Mouse (Mus musculus): Measurements from ENCODE around the gene Galm.

The Galm gene

DNA sequence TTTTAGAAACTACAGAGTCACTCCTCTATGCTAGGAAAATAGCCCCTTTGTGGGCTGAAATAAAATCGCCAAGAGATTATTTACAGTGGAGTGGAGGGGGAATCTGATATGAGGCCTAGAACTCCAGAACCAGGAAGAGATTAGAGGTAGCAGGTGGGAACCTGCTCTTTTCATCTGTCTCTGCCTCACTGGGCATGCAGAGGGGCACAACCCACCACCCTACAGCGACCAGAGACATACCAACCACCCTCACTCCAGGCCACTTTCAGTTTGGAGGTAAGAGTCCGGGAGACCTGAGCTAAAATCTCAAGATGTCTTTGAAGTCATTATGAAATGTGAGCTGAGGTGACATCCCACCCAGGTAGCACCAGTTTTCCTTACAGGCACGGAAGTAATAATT lies 2.1 kb downstream of the Galm start:
- no peak for DNase-seq (ENCODE audit: low spot score)

DNA sequence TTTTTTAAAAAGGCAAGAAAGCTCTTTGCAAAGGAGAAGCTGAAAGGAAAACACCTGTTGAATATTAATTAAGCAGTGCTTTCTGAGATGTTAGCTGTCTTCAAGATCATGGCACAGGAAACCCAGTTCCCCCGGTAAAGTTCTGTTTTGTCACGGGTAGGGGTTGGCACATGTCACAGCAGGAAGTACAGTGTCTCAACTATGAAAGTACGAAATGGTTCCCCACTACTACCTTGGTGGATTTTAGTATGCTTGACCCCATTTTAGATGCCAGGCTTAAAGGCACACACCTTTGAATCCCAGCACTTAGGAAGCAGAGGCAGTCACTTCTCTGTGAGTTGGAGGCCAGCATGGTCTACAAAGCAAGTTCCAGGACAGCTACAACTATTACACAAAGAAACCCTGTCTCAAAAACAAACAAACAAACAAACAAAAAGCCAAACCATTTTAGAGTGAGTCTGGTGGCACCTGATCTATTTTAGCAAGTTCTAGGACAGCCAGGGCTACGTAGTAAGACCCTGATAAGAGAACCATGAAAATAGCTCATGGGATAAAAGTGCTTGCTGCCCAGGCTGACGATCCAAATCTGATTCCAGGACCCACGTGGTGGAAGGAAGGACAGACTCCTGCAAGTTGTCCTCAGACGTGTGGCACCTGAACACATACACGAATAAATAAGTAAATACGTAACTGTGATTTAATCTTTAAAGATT lies 3.6 kb downstream of the Galm start:
- DNase-seq (ENCODE audit: low spot score): no peak

DNA sequence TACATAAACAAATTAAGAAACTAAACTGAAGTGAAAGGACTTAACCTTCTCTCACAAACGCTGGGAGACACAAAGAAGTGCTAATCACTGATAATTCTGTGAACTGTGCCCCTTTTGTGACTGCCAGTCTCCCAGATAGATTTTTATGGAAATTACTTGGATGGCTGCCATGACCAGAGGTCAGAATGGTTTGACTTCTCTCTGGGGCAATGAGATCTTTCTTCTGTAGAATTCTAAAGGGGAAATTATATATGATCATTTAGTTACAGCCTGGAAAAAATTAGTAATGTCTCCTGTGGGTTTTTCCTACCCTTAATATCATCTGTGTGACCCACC lies 4.1 kb downstream of the Galm start:
- DNase-seq (ENCODE audit: low spot score): no peak

DNA sequence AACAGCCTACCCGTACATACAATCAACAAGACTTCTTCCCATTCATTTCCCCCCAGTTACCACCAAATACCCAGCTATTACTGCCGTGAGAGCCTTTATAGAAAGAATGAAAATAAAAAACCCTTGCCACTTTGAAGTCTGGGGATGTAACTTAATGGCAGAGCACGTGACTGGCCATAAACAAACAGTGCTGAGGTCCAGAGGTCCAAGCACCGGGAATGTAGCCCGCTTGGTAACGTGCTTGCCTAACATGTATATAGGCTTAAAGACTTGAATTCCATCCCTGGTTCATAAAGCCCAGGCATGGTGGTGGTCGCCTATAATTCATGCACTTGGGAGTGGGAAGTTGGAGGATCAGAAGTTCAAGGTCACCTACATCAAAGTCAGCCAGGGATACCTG lies 4.6 kb downstream of the Galm start:
- DNase-seq (ENCODE audit: low spot score): no peak

DNA sequence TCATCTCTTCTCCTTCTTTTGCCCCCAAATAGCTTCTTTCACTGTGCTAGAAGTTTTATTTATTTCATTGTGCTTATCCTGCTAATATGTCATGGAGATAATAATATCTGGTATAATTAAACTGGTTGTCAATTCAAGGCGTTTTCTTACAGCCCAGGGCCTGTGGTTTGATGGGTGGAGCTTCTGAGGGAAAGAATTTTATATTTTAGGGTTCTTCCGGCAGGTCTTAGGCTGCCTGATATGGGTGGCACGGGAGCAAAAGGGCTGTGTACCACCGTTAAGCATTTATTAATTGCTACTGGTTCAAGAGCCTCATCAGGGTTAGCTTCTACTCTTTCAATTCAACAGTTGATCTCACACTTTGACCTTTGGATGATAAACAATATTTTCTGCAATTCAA lies 5.2 kb downstream of the Galm start:
- DNase-seq (ENCODE audit: low spot score): no peak

DNA sequence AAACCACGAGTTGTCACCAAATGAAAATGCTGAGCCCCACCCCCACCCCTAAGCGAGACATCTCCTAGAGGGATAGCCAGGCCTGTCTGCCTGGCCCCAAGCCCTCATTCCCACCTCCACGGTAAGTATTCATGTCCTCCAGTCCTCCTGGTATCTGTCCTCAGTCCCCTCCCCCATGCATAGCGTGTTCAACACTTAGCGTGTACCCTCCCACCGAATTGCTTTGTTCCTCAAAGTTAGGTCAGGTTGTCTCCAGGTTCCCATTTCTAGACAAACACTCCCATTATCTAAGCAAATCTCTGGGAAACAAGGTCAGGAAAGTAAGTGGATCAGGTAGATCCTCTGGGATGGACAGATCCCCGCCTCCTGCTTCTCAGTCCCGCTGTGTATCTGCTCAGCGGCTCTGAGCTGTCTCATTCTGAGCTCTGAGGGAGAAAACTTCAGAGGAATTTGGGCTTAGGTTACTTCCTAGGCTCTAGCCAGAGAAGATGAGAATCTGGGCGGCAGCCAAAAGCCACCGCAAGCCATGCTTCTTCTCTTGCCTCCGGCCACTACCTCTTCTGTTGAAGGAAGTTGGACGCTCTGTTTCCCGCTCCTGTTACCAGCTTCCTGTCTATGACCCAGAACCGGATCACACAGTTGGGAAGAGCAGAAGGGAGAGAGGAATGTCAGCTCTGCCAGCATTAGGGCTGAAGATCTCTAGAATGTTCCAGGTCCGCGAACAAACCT lies 11.3 kb downstream of the Galm start:
- no peak for DNase-seq (ENCODE audit: low spot score)

DNA sequence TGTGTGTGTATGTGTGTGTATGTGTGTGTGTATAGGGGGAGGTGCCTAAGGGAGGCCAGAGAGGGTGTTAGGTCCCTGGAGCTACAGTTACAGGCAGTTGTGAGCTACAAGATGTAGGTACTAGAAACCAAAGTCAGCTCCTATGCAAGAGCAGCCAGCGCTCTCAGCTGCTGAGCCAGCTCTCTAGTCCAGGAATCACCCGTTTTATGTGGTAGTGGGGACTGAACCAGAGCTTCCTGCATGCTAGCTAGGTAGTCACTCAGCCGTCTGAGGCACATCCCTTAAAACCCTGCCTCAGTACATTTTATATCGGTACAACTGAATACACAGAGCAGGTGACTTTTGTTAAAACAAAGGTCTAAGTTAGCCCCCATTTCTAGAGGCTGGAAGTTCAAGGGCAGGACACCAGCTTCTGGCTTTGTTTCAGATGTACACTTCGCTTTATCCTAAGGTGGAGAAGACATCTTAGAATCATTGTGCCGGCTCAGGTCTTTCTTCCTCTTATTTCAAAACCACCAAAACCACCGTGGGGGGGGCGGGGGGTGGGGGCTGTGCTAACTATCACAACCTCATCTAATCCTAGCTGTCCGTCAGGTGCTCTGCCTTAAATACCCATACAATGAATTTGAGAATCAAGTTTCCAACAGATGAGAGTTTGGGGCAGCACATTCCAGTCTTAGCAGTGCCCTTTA lies 12.6 kb downstream of the Galm start:
- DNase-seq (ENCODE audit: low spot score): no peak

DNA sequence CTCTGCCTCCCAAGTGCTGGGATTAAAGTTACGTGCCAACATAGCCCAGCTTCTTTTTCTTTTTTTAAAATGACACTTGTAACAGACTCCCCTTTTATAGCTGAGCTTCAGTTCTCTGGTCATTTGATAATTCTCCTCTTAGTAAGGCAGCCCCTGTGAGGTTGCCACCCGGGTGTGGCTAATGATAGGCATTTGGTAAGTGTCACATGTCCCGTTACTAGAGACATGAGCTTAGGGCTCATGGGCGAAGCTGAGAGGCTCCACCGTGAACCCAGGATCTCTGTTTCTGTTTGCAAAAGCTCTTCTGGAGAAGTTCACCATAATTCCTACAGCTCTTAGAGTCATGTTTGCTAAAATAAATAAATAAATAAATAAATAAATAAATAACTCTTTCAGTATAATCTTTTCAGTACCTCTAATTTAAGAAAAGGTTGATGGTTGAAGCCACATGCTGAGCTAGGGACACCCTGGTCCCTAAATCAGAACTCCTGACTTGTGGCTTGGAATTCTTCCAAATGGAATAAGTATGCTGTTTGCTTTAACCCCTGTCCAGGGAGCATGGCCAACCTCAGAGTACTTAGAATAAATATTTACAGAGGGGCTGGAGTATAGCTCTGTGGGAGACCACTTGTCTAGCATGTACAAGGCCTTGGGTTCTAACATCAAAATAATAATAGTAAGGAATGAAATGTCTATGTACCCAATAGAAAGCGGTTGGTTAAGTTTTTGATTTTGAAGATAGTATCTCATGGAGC lies 16.4 kb downstream of the Galm start:
- DNase-seq (ENCODE audit: low spot score): no peak

DNA sequence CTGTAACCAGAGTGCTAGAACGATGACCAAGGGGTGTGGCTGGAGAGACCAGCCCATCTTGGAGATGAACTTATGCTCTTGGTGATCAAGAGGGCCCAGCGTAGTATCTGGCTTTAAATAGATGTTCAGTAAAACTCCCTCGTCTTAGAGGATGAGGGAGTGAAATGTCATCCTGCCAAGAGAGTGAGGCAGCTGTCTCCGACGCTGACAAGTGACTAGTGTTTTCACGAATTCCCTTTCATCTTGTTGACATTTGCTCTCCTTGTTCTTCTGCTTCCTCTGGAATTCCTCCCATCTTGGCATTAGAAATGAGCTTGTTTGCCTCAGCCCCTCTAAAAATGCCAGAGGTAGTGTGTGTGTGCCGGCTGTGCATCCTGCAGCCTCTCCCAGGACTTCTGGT lies 17.9 kb downstream of the Galm start:
- DNase-seq (ENCODE audit: low spot score): no peak

DNA sequence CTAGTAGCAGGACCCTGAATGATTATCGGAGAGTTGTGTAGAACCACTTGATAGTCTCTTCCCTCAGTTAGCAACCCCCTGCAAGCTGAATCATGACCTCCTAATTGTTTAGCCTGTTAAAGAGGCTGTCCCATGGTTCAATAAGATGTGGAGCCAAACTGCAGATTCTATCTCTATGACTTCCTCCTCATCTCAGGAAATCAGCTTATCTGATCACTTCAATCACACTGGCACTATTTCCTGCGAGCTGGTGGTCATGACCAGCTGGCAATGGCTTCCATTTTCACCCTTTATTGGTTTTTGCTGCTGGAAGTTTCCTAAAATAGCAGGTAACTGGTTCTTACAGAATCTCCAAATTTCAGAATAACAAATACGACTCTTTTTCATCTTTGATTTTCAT lies 18.5 kb downstream of the Galm start:
- no peak for DNase-seq (ENCODE audit: low spot score)

DNA sequence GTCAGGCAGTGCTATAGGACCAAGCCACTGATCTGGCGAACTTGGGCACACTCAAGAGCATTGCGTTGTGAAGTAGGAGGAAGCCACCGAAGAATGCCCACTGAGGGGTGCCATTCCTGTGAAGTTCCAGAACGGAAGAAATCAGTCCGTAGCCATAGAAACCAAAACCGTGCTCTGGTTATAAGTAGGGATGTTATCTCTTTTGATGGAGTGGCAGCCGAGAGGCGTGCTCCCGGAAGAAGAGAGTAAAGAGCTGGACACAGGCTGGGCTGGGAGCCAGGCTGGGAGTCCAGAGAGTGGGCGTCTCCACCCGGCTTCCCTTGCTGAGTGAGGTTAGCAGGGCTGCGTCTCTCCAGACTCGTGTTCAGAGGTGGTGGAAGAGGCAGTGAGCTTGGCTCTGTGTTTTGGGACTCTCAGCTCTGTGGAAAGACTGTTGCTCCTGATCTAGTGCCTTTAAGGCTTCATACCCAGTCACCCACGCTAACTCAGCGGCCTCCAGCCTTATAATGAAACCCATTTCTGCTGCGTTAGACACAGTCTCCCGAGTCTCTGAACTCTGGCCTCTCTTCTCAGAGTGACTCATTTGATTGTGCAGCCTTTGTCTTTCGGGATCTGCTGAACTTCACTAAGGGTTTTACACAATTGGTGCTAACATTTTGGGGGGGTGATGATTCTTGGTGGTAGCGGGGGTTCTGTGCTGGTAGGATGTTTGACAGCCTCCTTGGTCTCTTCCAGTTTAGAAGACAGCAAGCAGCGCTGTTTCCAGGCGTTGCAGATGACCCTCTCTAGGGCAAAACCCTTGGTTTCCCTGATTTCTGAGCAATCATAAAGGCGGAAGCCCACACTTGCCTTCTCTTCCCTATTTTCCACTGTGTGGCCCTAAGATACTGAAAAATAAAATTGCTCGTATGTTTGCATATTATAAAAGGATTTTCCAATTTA lies 21.1 kb downstream of the Galm start:
- DNase-seq (ENCODE audit: low spot score): no peak

DNA sequence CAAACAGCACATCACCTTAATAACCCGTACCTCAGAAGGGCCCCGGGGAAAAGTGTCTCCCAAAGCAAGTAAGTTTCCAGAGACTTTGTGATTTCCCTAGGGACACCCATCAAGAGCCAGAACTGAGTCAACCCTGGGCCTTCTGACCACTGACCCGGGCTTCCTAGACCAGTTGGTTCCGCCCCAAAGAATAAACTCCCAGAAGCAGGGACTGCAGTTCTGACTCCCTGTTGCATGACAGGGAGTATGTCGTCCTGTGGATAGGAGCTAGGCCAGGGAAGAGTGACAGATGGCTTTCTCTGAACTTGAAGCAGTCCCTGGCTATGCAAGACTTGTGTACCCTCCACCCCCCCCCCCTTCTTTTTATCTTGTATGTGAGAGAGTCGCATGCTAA lies 21.7 kb downstream of the Galm start:
- DNase-seq (ENCODE audit: low spot score): no peak

DNA sequence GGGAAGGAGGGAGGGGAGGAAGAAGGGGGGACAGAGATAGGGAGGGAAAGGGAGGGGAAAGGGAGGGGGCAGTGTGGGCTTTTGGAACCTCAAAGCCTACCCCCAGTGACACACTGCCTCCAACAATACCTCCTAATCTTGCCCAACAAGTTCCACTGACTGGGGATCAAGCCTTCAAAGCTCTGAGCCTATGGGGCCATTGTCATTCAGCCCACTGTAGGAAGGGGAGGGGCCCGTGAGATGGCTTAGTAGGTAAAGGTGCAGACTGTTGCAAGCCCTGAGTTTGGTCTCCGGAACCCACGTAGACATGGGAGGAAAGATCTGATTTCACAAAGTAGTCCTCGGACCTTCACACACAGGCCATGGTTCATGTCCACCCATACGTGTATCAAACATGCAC lies 24.1 kb downstream of the Galm start:
- no peak for DNase-seq (ENCODE audit: low spot score)

DNA sequence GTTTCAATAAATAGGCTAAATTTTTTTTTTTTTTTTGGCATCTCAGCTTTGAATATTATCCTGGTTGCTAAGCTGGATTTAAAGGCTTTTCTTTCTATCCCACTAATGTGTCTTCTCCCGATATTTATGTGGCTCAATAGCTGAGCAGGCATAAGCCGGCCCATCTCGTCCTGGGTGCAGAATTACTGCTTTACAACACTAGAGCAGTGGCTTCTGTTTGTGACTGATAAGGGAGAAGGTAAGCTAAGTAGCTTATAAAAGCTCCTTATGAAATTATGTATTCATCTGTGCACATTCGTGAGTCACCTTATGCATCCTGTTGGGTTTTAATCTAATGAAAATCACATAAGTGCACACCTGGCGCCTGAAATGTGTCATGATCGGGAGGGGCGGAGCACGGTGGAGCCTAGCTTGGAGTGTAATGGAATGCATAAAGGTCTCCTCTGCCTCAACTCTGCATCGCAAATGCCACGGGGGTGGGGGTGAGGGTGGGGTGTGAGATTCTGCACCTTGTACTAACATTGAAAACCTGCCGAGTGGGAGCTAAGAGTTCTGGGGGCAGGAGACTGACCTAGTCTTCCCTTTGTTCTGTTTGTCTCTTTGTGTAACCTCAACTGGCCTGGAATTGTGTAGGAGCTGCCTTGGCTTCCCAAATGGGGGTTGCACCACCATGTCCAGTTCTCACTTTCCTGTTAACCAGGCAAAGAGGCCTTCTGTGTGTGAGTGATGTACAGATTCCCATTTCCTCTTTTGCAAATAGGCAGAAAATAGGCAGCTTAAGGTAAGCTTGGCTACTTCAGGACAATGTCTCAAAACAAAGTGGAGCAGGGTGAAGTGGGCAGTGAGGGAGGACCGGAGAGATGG lies 25.7 kb downstream of the Galm start:
- DNase-seq (ENCODE audit: low spot score): no peak

DNA sequence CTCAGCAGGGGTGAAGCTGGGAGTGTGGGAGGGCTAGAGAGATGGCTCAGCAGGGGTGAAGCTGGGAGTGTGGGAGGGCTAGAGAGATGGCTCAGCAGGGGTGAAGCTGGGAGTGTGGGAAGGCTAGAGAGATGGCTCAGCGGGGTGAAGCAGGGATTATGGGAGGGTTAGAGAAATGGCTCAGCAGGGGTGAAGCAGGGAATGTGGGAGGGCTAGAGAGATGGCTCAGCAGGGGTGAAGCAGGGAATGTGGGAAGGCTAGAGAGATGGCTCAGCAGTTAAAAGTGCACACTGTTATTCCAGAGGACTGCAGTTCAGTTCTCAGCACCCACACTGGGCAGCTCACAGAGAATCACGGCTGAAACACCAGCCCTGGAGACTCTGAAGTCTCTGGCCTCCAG lies 26.4 kb downstream of the Galm start:
- DNase-seq (ENCODE audit: low spot score): no peak

DNA sequence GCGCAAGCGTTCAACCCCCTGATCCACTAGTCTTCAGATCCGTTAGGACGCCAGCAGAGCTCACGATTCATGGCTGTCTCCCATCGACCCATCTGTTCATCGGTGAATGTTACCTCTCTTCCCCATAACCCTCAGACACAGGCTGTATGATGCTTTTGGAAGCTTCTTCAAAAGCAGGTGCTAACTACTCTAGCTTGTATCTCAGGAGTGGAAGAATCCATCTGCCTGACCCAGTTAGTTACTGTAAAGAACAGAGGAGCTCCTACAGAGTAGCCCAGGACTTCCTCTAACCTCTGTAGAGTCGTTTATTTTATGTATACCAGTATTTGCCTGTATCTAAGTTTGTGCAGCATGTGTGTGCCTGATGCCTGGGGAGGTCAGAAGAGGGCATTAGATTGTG lies 29.6 kb downstream of the Galm start:
- DNase-seq (ENCODE audit: low spot score): no peak

DNA sequence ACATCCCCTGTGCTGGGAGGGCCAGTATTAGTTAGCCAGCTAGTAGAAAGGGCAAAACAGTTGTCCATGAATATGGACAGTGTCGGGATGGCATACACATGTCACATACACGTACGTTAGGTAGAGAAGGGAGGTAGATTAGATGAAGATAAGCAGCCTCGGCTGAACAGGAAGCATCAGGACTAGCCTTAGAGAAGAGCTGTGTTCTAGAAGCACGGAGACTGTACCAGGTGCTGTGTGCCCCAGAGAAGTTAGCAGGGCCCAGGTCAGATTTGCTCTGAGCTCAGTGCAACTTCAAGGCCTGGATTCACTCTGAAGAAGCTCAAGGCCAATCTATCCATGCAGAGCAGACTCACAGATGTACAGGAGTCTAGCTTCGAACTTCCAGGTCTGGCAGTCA lies 30.2 kb downstream of the Galm start:
- DNase-seq (ENCODE audit: low spot score): no peak

DNA sequence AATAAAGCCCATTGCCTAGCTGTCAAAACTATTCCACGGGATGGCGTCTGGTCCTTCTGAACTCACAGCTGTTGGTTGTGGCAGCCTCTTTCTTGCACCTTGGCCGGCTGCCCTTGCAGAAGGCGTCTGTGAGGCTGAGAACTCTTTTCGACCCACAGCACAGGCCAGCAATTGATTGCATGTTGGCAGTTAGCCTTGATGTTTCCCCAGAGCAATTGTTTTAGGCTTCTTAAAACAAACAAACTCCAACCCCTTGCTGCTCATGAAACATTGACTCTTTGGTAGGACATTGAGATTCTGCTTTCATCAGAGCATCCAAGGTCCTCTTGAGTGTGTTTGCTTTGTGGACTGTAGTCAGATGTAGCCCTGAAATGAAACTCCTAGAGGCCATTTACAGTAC lies 33.2 kb downstream of the Galm start:
- no peak for DNase-seq (ENCODE audit: low spot score)

DNA sequence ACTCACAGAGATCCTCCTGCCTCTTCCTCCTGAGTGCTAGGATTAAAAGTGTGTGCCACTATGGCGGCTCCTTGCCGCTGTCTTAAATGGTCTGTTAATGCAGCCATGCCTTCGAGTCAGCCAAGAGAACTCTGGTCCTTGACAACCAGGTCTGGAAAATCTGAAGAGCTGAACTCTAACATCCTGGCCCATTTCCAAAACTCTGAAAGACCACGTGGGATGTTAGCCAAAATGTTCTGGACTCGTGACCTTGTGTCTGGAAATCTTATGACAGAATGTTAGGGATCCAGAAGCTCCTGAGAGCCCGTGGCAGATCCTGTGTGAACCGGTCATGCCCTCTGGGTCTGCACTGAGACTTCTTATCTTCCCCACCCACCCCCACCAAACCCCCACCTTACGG lies 36.7 kb downstream of the Galm start:
- DNase-seq (ENCODE audit: low spot score): no peak

DNA sequence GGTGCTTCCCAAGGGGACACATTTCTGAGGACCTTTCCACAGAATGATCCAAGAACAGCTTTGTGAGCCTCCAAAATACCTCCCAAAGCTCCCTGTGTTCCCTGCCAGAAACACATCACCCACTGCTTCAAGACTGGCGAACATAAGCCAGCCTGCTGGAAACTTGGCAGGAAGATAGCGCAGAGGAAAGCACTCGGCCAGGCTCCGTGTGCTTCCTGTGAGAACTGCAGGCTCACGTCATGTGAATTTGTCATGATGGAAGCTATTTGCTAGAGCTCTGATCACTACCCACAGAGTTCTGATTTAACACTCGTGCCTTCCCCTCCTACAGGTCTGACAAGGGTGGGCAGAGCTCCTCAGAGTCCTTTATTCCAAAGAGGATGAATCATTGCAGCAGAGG lies 38.5 kb downstream of the Galm start:
- DNase-seq (ENCODE audit: low spot score): no peak

DNA sequence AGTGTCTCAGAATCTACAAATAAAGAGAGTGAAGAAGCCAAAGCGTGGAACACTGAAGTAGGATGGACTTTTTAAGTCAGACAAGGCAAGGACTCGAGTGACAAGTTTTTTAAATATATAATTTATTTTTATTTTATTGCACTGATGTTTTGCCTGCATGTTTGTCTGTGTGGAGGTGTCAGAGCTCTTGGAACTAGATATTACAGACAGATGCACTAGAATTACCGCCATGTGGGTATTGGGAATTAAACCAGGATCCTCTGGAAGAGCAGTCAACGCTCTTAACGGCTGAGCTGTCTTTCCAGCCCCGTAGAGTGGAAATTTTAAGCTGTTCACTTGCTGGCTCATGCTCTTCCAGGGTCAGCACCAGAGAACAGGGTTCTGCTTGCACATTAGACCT lies 39.1 kb downstream of the Galm start:
- DNase-seq (ENCODE audit: low spot score): no peak
